Mouse (Mus musculus) bone marrow, adult 2 months (tissue): Measurements from ENCODE around the gene Pif1.

Experiments used
- CTCF ChIP-seq: fragments of 200-500 bp; IDR thresholded peaks from 2 replicates; pipeline ENCODE4 v1.5.1; 2011; ENCODE audit warnings: low read length, control low read depth; ENCODE audit not compliant: control insufficient read depth, insufficient read depth
- POLR2A ChIP-seq: fragments of 200-500 bp; IDR thresholded peaks from 2 replicates; pipeline ENCODE4 v1.6.1; 2011; ENCODE audit warnings: low read depth, mild to moderate bottlenecking, control low read depth, low read length, borderline replicate concordance; ENCODE audit not compliant: control insufficient read depth

DNA sequence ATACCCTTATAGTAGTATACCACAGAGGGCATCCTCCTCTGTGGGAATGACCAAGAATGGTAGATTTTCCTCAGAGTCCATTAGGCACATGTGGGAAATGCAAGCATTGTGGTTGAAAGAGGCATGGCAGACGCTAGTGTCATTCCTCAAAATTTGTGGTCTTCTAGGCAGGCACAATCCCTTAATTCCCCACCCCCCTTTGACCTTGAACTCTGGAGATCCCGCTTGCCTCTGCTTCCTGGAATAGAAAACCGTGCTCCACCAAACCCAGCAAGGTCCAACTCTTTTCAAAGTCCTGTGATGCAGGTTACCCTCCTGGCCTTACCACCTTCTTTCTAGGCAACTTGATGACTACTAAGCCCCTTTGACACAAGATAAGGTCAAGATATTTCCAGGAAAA is 5.8 kb downstream of the Pif1 start:
- no peak for TF ChIP-seq POLR2A
- no peak for TF ChIP-seq CTCF
